Mouse (Mus musculus) liver, embryonic 11.5 days (tissue): ENCODE results near the gene Gm8206. TPM values are rescaled to one million over a fixed set of nuclear protein-coding genes. Genes with fewer than 3 reads are reported as not detected.

ENCODE experiments used
- polyA plus RNA-seq: library from polyadenylated mRNA; unstranded; fragments of >200 nt; fragmentation: Nextera tagmentation; extraction: Ambion mirVana; gene quantifications from 2 replicates; pipeline ENCODE4 v1.2.1, GENCODE M21; 2014

Gene Gm8206
- polyA plus RNA-seq, 1 experiment from 2014 or later: 0.59 TPM

Other genes with a start within 250 kb of the Gm8206 start
- 0.16 TPM in 1 of 2 replicates, not detected in the other for gene Gm8237, start 213.6 kb downstream of the Gm8206 start, polyA plus RNA-seq
- 0.08 and 0.29 TPM in 2 replicates for gene Gm3248, start 132.2 kb downstream of the Gm8206 start, polyA plus RNA-seq
- not detected in 2 replicates for gene Gm3453, start 114.8 kb downstream of the Gm8206 start, polyA plus RNA-seq
- gene Gm6337, start 35.7 kb downstream of the Gm8206 start, polyA plus RNA-seq: not detected in 2 replicates
- 0.43 and 0.73 TPM in 2 replicates for gene Gm3468, start 14.7 kb upstream of the Gm8206 start, polyA plus RNA-seq
- not detected in 2 replicates for gene Gm3476, start 31.9 kb upstream of the Gm8206 start, polyA plus RNA-seq
- gene Gm21560, start 125.3 kb upstream of the Gm8206 start, polyA plus RNA-seq: not detected in 2 replicates
- 0.21 and 0.25 TPM in 2 replicates for gene Gm3411, start 193.3 kb upstream of the Gm8206 start, polyA plus RNA-seq
- gene Gm21103, start 210.9 kb upstream of the Gm8206 start, polyA plus RNA-seq: not detected in 2 replicates
- not detected in 2 replicates for gene Gm3618, start 249.7 kb upstream of the Gm8206 start, polyA plus RNA-seq